Mouse (Mus musculus): ENCODE data around the gene Ift81.
A peak's percentile ranks its signal among the peaks of the same experiment; 100 is the strongest.

The Ift81 gene

GRCm38 (mm10) chr5:122625565-122626252, 11.4 kb upstream of the Ift81 start:
- no peak for DNase-seq (ENCODE audit: inconsistent ontology term)

- no peak for DNase-seq (ENCODE audit: inconsistent ontology term)
Measured at GRCm38 (mm10) chr5:122624952-122625479, 10.7 kb upstream of the Ift81 start.

GRCm38 (mm10) chr5:122623861-122624260, 9.5 kb upstream of the Ift81 start:
- DNase-seq (ENCODE audit: inconsistent ontology term) = no peak

DNA sequence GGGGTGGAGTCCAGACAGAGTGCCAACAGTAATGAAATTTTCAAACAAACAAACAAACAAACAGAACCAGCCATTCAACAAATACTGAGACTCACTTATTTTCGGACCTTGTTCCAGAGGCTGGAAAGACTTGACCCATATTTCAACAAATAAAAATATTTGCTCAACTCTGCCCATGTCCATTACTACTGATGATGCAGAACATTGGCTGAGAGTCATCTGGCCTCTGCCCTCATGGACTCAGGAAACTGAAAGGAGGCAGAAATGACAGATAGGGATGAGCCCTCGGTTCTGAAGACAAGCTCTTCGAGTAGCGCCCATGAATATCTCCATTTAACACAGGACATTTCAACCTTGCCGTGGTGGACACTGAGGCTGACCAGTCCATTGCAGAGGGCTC, 8.2 kb upstream of the Ift81 start:
- DNase-seq (ENCODE audit: inconsistent ontology term) = no peak

GRCm38 (mm10) chr5:122621376-122621886, 7.1 kb upstream of the Ift81 start:
- peak; percentile 99 for DNase-seq (ENCODE audit: inconsistent ontology term)

GRCm38 (mm10) chr5:122619686-122620296, 5.5 kb upstream of the Ift81 start:
- DNase-seq (ENCODE audit: inconsistent ontology term) = no peak

DNA sequence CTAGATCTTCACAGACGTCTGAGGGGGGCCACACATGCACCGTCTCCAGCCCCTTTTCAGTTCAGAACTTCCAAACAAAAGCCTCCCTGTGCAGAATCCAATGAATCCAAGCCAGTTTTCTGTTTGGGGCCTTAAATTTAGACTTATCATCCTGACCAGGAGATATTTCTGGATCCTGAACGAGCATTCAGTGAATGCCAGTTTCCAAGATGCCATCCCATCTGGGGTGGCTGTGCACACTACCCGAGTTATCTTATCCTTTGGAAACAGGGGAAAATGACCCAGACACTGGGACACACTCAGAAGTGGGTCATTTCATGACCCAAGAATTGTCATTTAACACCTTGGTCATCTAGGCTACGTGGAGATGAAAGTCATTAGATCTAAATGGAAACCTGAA, 3.4 kb upstream of the Ift81 start:
- DNase-seq (ENCODE audit: inconsistent ontology term) = no peak

- DNase-seq (ENCODE audit: inconsistent ontology term) = no peak
Measured at GRCm38 (mm10) chr5:122611651-122612050, 2.7 kb downstream of the Ift81 start.

DNA sequence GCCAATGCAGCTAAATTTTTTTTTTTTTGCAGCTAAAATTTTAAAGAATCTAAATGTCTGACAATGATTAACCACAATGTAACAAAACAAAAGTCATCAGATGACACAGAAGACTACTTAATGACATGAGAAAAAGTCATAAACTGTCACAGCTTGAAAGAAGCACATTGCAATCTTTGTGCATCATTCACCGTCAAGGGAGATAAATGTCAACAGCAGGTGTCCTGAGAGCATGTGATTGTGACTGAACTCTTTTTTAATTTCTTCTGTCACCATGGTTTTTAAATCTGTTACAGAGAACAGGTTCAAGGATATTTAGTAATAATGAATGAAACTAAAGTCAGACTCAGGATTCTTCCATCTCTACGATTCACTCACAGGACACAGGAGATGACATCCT, 9.4 kb downstream of the Ift81 start:
- no peak for DNase-seq (ENCODE audit: inconsistent ontology term)

DNA sequence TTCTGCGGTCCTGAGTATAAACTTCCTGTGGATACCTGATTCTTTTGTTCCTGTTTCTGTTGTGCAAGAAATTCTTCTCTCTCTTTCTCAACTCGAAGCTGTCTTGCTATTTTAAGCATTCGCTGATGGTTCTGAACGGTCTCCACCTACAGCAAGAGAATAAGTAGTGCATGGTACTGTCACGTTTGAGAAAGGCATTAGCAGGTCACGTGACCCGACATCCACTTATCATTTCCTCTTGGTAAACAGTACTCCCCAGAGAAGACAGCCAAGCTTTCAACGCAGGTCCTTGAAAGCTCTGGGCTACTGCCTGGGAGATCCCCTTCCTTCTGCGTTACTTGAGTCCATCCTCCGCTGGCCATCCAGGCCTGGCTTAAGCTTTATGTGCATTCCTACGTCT, 12.1 kb downstream of the Ift81 start:
- DNase-seq (ENCODE audit: inconsistent ontology term) = no peak

GRCm38 (mm10) chr5:122595470-122595869, 18.8 kb downstream of the Ift81 start:
- DNase-seq (ENCODE audit: inconsistent ontology term) = no peak

DNA sequence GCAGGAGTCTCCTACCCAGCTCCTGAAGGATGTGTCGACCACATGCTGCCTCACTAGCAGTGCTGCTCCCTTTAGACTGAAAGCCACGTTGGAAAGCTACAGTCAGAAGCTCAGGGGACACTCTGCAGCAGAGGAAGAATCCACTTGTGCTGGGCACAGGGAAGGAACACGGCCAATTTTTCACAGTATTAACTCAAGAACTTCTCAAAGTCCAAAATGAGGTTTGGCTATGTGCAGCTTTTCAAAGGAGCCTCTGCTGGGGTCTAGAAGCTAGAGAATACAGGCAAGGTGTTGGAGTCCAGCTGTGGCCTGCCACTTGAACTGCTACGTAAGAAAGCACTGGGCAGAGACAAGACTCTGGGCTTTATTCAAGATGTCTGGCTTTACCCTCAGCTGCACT, 24.4 kb downstream of the Ift81 start:
- no peak for DNase-seq (ENCODE audit: inconsistent ontology term)

DNA sequence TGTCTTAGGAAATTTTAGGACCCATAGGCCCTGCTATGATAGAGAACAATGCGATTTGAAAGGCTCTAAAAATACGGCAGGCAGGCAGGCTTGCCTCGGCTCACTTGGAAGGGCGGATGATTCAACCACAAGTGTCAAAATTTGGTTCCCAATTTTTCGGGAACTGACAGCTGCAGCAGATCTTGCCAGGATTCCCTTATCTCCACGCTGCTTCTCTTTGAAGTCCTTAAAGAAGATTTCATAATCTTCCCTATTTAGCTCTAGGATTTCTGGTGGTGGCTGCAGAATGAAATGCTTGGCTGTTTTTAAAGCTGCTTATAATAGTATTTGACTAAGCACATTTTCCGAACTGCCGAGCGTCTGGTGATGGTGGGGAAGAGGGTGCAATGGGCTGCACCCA, 28.8 kb downstream of the Ift81 start:
- DNase-seq (ENCODE audit: inconsistent ontology term) = no peak

DNA sequence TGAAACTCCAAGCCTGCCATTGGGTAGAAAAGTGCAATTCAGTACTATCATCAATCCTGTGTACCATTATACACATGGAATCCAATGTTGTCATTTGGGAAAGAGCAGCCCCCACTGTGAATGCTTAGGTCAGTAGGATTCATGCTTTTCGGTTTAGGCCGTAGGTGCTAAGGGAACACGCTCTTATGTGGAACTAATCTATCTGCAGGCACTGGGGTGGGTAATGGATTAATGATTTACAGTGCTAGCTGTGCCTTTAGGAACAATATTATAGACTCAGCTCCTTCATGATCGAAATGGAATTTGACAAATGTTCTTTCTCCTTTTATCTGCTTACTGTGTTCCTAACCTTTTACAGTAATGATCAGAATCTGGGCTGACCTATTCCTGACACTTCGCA, 30.2 kb downstream of the Ift81 start:
- DNase-seq (ENCODE audit: inconsistent ontology term) = no peak

GRCm38 (mm10) chr5:122576683-122577329, 37.5 kb downstream of the Ift81 start:
- peak; percentile 69 for DNase-seq (ENCODE audit: inconsistent ontology term)

GRCm38 (mm10) chr5:122572001-122572400, 42.3 kb downstream of the Ift81 start:
- no peak for DNase-seq (ENCODE audit: inconsistent ontology term)

DNA sequence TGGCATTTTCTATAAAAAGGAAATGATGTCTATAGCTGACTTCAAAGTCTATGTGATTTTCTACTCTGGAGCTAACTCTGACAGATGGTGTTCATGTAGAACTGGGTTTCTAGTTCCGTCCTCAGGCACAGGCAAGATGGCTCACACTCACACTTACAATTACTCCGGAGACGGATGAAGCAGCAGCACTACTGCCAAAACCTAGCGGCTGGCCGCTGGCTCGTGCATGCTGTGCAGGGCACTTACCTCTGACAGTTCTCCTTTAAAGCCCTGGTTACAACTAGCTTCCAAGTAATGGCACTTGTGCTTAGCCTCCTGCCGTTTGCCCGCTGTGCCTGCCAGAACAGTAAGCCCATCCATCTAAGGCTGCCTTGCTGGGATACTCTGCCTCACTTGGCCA, 47.7 kb downstream of the Ift81 start:
- peak; percentile 12 for DNase-seq (ENCODE audit: inconsistent ontology term)

DNA sequence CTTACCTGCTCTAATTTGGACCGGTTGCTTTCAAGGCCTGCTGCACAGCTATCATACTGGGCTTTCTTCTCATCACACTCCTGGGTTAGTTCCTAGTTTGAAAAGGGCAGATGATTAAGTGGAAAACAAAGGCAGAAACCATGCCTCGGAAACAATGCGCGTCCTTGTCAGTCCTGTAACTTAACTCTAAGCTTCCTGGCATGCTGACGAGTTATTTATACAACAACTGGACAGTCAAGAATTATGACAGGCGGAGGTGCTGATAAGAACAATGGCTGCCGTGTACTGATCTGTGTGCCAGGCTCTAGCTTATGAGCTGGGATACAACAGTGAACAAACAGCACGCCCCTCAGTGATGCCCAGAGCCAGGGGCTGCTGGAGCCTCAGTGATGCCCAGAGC, 53.7 kb downstream of the Ift81 start:
- DNase-seq (ENCODE audit: inconsistent ontology term) = no peak

DNA sequence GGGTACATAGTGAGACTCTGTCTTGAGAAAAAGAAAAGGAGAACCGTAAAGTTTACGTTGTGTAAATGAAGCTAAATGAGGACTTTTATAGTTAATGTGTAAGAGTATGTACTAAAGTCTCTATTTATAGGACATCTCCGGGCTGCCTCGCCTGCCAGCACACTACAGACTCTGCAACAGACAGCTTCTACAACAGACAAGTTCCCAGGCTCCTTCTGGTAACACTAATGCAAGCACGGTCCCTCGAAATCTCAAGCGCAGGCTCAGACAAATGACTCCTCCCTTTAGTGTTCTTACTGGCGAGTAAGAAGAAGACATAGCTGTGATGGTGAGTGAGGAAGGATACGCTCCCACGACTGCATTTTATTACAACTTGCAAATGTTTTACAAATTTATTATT, 56.2 kb downstream of the Ift81 start:
- no peak for DNase-seq (ENCODE audit: inconsistent ontology term)

GRCm38 (mm10) chr5:122555107-122555506, 59.2 kb downstream of the Ift81 start:
- no peak for DNase-seq (ENCODE audit: inconsistent ontology term)

- DNase-seq (ENCODE audit: inconsistent ontology term) = no peak
Measured at GRCm38 (mm10) chr5:122552638-122553037, 61.7 kb downstream of the Ift81 start.

DNA sequence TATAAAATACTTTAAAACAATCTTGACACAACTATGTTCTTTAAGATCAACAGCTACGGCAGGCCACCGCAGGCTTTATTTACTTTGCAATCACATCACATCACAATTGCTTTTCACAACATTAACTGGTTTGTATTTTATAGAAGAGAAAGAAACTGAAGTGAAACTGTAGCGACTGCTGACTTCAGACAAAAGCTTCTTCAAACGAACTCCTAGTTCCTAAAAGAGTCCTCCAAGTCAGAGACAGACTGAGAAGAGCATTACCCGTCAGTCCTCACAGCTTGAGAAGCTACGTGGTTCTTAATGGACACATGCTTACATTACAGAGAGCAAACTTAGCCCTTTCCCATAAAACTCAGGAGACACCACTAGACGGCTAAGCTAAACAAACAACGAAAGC, 63.9 kb downstream of the Ift81 start:
- DNase-seq (ENCODE audit: inconsistent ontology term) = no peak

GRCm38 (mm10) chr5:122548671-122549070, 65.6 kb downstream of the Ift81 start:
- DNase-seq (ENCODE audit: inconsistent ontology term) = peak; percentile 64
